Mouse (Mus musculus): ENCODE results near the gene Obp2a. TPM values are rescaled to one million over a fixed set of nuclear protein-coding genes. Genes with fewer than 3 reads are reported as not detected.

Obp2a gene
- 1.1 TPM for polyA plus RNA-seq (2017; shearing (Covaris generic))

GRCm38 (mm10) chr2:25699743-25700142 is at the start of gene Obp2a:
Gene Obp2a, plus strand, starts transcription at chr2:25700043.

DNA sequence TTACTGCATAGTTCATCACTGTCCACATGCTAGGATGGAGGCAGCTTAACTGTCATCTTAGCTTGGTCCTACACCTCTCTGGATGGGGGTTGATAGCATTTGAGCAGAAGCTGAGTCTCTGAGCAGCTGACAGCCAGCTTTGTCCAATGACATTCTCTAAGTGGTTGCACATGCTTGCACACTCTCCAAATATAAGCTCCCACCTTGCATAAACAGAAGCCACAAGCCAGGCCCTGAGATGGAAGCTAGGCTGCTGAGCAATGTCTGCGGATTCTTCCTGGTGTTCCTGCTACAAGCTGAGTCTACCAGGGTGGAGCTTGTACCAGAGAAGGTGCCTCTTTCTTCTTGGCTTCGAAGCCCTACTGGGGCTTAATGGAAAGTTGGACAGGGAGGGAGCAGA is 46.9 kb upstream of the Obp2a start, which contains the start of gene Lcn8:
Gene Lcn8 (plus strand): TSS at position 219 of the 400 bp plus-strand sequence.

DNA sequence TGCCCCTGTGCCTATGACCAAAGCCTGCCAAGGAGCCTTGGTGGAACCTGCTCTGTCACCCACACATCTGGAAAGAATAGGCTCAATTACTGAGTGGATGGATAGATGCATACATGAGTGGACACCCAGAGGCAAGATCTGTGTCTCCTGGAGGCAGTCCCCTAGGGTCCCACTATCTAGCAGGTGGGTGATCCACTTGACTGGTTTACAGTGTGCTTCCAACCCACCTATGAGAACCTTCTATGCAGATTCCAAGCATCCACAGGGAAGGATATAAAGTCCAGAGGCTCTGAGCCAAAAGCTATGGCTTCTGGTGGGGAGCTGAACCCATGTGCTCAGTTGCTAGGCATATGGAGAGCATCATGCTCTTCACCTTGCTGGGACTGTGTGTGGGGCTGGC is 42.2 kb upstream of the Obp2a start, which contains the start of gene Lcn5:
Gene Lcn5 (plus strand): TSS at position 301 of the 400 bp plus-strand sequence.

DNA sequence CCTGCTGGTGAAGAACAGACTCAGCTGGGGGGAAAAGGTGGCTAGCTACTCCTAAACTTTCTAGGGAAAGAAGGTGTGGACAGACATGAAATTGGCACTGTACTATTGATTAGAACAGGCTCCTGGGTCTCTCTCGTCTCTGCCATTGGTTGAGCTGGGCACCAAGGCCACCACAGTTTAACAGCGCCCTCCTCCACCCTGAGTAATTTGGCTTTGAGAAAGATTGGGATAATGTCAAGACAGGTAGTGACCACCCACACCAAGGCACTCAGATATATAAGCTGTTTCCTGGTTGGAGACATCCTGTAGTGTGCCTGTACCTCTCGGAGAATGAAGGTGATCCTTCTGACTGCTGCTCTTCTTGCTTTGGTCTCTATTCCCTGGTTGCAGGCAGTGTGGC is 23.4 kb upstream of the Obp2a start, which contains the start of gene Lcn6:
Gene Lcn6 (plus strand): TSS at position 301 of the 400 bp plus-strand sequence.

GRCm38 (mm10) chr2:25682426-25682825 is 17.4 kb upstream of the Obp2a start, which contains the start of gene Lcn10:
Gene Lcn10, plus strand, starts transcription at chr2:25682726.

GRCm38 (mm10) chr2:25706643-25707481 is 7.0 kb downstream of the Obp2a start, which contains the start of gene Bmyc:
Gene Bmyc, plus strand, starts transcription at chr2:25706739.

GRCm38 (mm10) chr2:25736709-25737108 is 36.9 kb downstream of the Obp2a start, which contains the start of gene Obp2b:
Gene Obp2b, plus strand, starts transcription at chr2:25737009.

Other genes with a start within 250 kb of the Obp2a start
- 4.6 TPM for gene Clic3, start 243.2 kb upstream of the Obp2a start, polyA plus RNA-seq (2017; shearing (Covaris generic))
- 96.1 TPM for gene Paxx, start 238.9 kb upstream of the Obp2a start, polyA plus RNA-seq (2017; shearing (Covaris generic))
- gene Ptgds, start 230.0 kb upstream of the Obp2a start, polyA plus RNA-seq (2017; shearing (Covaris generic)), result not detected
- not detected for gene Lcn12, start 206.1 kb upstream of the Obp2a start, polyA plus RNA-seq (2017; shearing (Covaris generic))
- 115 TPM for gene Fbxw5, start 199.3 kb upstream of the Obp2a start, polyA plus RNA-seq (2017; shearing (Covaris generic))
- 10.0 TPM for gene C8g, start 198.3 kb upstream of the Obp2a start, polyA plus RNA-seq (2017; shearing (Covaris generic))
- 107 TPM for gene Traf2, start 153.1 kb upstream of the Obp2a start, polyA plus RNA-seq (2017; shearing (Covaris generic))
- 388 TPM for gene Edf1, start 142.2 kb upstream of the Obp2a start, polyA plus RNA-seq (2017; shearing (Covaris generic))
- gene Mamdc4, start 125.2 kb upstream of the Obp2a start, polyA plus RNA-seq (2017; shearing (Covaris generic)), result 1.6 TPM
- gene Phpt1, start 124.8 kb upstream of the Obp2a start, polyA plus RNA-seq (2017; shearing (Covaris generic)), result 62.9 TPM
- gene Ajm1, start 118.3 kb upstream of the Obp2a start, polyA plus RNA-seq (2017; shearing (Covaris generic)), result 0.42 TPM
- gene Rabl6, start 91.5 kb upstream of the Obp2a start, polyA plus RNA-seq (2017; shearing (Covaris generic)), result 7.5 TPM
- not detected for gene Ccdc183, start 82.4 kb upstream of the Obp2a start, polyA plus RNA-seq (2017; shearing (Covaris generic))
- 1.5 TPM for gene Tmem141, start 78.0 kb upstream of the Obp2a start, polyA plus RNA-seq (2017; shearing (Covaris generic))
- gene Fcna, start 72.0 kb upstream of the Obp2a start, polyA plus RNA-seq (2017; shearing (Covaris generic)), result 6.2 TPM
- gene Lcn8, start 46.9 kb upstream of the Obp2a start, polyA plus RNA-seq (2017; shearing (Covaris generic)), result not detected
- not detected for gene Lcn5, start 42.1 kb upstream of the Obp2a start, polyA plus RNA-seq (2017; shearing (Covaris generic))
- not detected for gene Lcn6, start 23.3 kb upstream of the Obp2a start, polyA plus RNA-seq (2017; shearing (Covaris generic))
- gene Lcn10, start 17.3 kb upstream of the Obp2a start, polyA plus RNA-seq (2017; shearing (Covaris generic)), result not detected
- 166 TPM for gene Bmyc, start 6.7 kb downstream of the Obp2a start, polyA plus RNA-seq (2017; shearing (Covaris generic))
- gene Obp2b, start 37.0 kb downstream of the Obp2a start, polyA plus RNA-seq (2017; shearing (Covaris generic)), result not detected
- gene Lcn3, start 65.5 kb downstream of the Obp2a start, polyA plus RNA-seq (2017; shearing (Covaris generic)), result not detected
- gene Lcn11, start 77.0 kb downstream of the Obp2a start, polyA plus RNA-seq (2017; shearing (Covaris generic)), result not detected
- not detected for gene Gm13539, start 82.2 kb downstream of the Obp2a start, polyA plus RNA-seq (2017; shearing (Covaris generic))
- not detected for gene Glt6d1, start 115.8 kb downstream of the Obp2a start, polyA plus RNA-seq (2017; shearing (Covaris generic))
- gene Lcn9, start 123.1 kb downstream of the Obp2a start, polyA plus RNA-seq (2017; shearing (Covaris generic)), result not detected
- gene Sohlh1, start 147.2 kb downstream of the Obp2a start, polyA plus RNA-seq (2017; shearing (Covaris generic)), result 0.35 TPM
- gene Kcnt1, start 163.7 kb downstream of the Obp2a start, polyA plus RNA-seq (2017; shearing (Covaris generic)), result 0.26 TPM

Measured in activated CD4-positive, CD25-positive, alpha-beta regulatory T cell, adult 9 weeks (primary cell).